Mouse (Mus musculus): ENCODE results near the gene Uimc1. TPM values are rescaled to one million over a fixed set of nuclear protein-coding genes. Genes with fewer than 3 reads are reported as not detected.
"Not testable (repeated sequence)": the region's sequence is repeated elsewhere in the genome, so short reads cannot be mapped to it uniquely, and the experiment has no call there.

The Uimc1 gene
- total and polyA plus RNA-seq, 2 experiments from 2014 or later, result 3.9 to 12.1 TPM

- H3K9ac ChIP-seq (replicated peaks; ENCODE audit: low read length), result peak overlapping the region; percentile 87
- H3K27me3 ChIP-seq (ENCODE audit: insufficient read depth, low read length), result no peaks in the 10 kb centered on the region
- ATAC-seq (no peak), DNase-seq (ENCODE audit: low spot score) (peak; percentile 18)
- no peaks in the 10 kb centered on the region for H3K36me3 ChIP-seq (ENCODE audit: insufficient read depth, low read length)
- peak overlapping the region; percentile 89 for H3K4me3 ChIP-seq (ENCODE audit: low read length)
- H3K4me2 ChIP-seq (ENCODE audit: low read depth, low read length), result peak overlapping the region; percentile 74
- H3K27ac ChIP-seq, result peak overlapping the region; percentile 86; the same call in 1 of the 2 replicates
- WGBS, result 31% methylated on average over 20 of the region's 20 CpGs
- H3K9me3 ChIP-seq (ENCODE audit: low read length), result no peaks in the 10 kb centered on the region
- H3K4me1 ChIP-seq (ENCODE audit: insufficient read depth, low read length), result no peaks in the 10 kb centered on the region
- TF ChIP-seq CTCF (IDR thresholded peaks at IDR 0.05; ENCODE audit: low read depth), result no peak
Observed at GRCm38 (mm10) chr13:55099066-55099725, 904 bp downstream of the Uimc1 start.

- not testable (repeated sequence) for H3K9ac ChIP-seq (replicated peaks; ENCODE audit: low read length); ATAC-seq; H3K36me3 ChIP-seq (ENCODE audit: insufficient read depth, low read length); H3K27ac ChIP-seq; DNase-seq (ENCODE audit: low spot score); H3K4me1 ChIP-seq (ENCODE audit: insufficient read depth, low read length); H3K9me3 ChIP-seq (ENCODE audit: low read length); H3K4me3 ChIP-seq (ENCODE audit: low read length); H3K4me2 ChIP-seq (ENCODE audit: low read depth, low read length); H3K27me3 ChIP-seq (ENCODE audit: insufficient read depth, low read length)
- WGBS, result 90% methylated on average over 3 of the region's 3 CpGs
- TF ChIP-seq CTCF (IDR thresholded peaks at IDR 0.05; ENCODE audit: low read depth), result peak; percentile 24; the same call in 1 of the 2 replicates
Observed at GRCm38 (mm10) chr13:55097841-55098240, 2.3 kb downstream of the Uimc1 start.

- no peaks in the 10 kb centered on the region for H3K4me1 ChIP-seq (ENCODE audit: insufficient read depth, low read length)
- WGBS, result 77% methylated on average over 4 of the region's 4 CpGs
- H3K4me3 ChIP-seq (ENCODE audit: low read length), result no peak overlapping the region
- DNase-seq (ENCODE audit: low spot score), result no peak
- H3K27me3 ChIP-seq (ENCODE audit: insufficient read depth, low read length), result no peaks in the 10 kb centered on the region
- no peaks in the 10 kb centered on the region for H3K9me3 ChIP-seq (ENCODE audit: low read length)
- H3K9ac ChIP-seq (replicated peaks; ENCODE audit: low read length), result no peak overlapping the region
- no peak for TF ChIP-seq CTCF (IDR thresholded peaks at IDR 0.05; ENCODE audit: low read depth)
- no peak overlapping the region for H3K27ac ChIP-seq
- H3K36me3 ChIP-seq (ENCODE audit: insufficient read depth, low read length), result no peaks in the 10 kb centered on the region
- H3K4me2 ChIP-seq (ENCODE audit: low read depth, low read length), result no peak overlapping the region
- no peak for ATAC-seq
Observed at GRCm38 (mm10) chr13:55092588-55092987, 7.5 kb downstream of the Uimc1 start.

- no peak for ATAC-seq
- 36% methylated on average over 5 of the region's 5 CpGs for WGBS
- Histone ChIP-seq H3K9me3 (ENCODE audit: low read length) (no peaks in the 10 kb centered on the region), H3K27me3 (ENCODE audit: insufficient read depth, low read length) (no peaks in the 10 kb centered on the region), H3K36me3 (ENCODE audit: insufficient read depth, low read length) (no peaks in the 10 kb centered on the region; the same call in 1 of the 2 replicates), H3K4me3 (ENCODE audit: low read length) (no peak overlapping the region), H3K9ac (replicated peaks; ENCODE audit: low read length) (no peak overlapping the region), H3K27ac (no peak overlapping the region), H3K4me1 (ENCODE audit: insufficient read depth, low read length) (no peaks in the 10 kb centered on the region), H3K4me2 (ENCODE audit: low read depth, low read length) (no peak overlapping the region)
- no peak for DNase-seq (ENCODE audit: low spot score)
- no peak for TF ChIP-seq CTCF (IDR thresholded peaks at IDR 0.05; ENCODE audit: low read depth)
Observed at GRCm38 (mm10) chr13:55075597-55075996, 24.5 kb downstream of the Uimc1 start.

- no peak overlapping the region for H3K27ac ChIP-seq
- H3K9ac ChIP-seq (replicated peaks; ENCODE audit: low read length), result no peak overlapping the region
- DNase-seq (ENCODE audit: low spot score) (peak; percentile 76), ATAC-seq (no peak)
- H3K36me3 ChIP-seq (ENCODE audit: insufficient read depth, low read length), result no peaks in the 10 kb centered on the region; the same call in 1 of the 2 replicates
- H3K4me2 ChIP-seq (ENCODE audit: low read depth, low read length), result no peak overlapping the region
- no peaks in the 10 kb centered on the region for H3K4me1 ChIP-seq (ENCODE audit: insufficient read depth, low read length)
- H3K9me3 ChIP-seq (ENCODE audit: low read length), result no peaks in the 10 kb centered on the region
- H3K27me3 ChIP-seq (ENCODE audit: insufficient read depth, low read length), result no peaks in the 10 kb centered on the region
- 2% methylated on average over 3 of the region's 3 CpGs for WGBS
- peak; percentile 68 for TF ChIP-seq CTCF (IDR thresholded peaks at IDR 0.05; ENCODE audit: low read depth)
- no peak overlapping the region for H3K4me3 ChIP-seq (ENCODE audit: low read length)
Observed at GRCm38 (mm10) chr13:55071322-55071721, 28.8 kb downstream of the Uimc1 start.

GRCm38 (mm10) chr13:55069719-55070118 lies 30.4 kb downstream of the Uimc1 start:
- no peak for DNase-seq (ENCODE audit: low spot score)
- Histone ChIP-seq H3K27ac (no peak overlapping the region), H3K27me3 (ENCODE audit: insufficient read depth, low read length) (no peaks in the 10 kb centered on the region), H3K9ac (replicated peaks; ENCODE audit: low read length) (no peak overlapping the region), H3K4me2 (ENCODE audit: low read depth, low read length) (no peak overlapping the region), H3K9me3 (ENCODE audit: low read length) (no peaks in the 10 kb centered on the region), H3K4me3 (ENCODE audit: low read length) (no peak overlapping the region), H3K36me3 (ENCODE audit: insufficient read depth, low read length) (no peaks in the 10 kb centered on the region; the same call in 1 of the 2 replicates), H3K4me1 (ENCODE audit: insufficient read depth, low read length) (no peaks in the 10 kb centered on the region)
- no peak for ATAC-seq
- TF ChIP-seq CTCF (IDR thresholded peaks at IDR 0.05; ENCODE audit: low read depth), result no peak
- WGBS, result 73% methylated on average over 7 of the region's 7 CpGs

GRCm38 (mm10) chr13:55063276-55063675 lies 36.8 kb downstream of the Uimc1 start:
- TF ChIP-seq CTCF (IDR thresholded peaks at IDR 0.05; ENCODE audit: low read depth), result no peak
- no peak overlapping the region for H3K4me3 ChIP-seq (ENCODE audit: low read length)
- WGBS, result 93% methylated on average over 2 of the region's 2 CpGs
- H3K9me3 ChIP-seq (ENCODE audit: low read length), result no peaks in the 10 kb centered on the region
- H3K9ac ChIP-seq (replicated peaks; ENCODE audit: low read length), result no peak overlapping the region
- no peak overlapping the region for H3K27ac ChIP-seq
- H3K4me1 ChIP-seq (ENCODE audit: insufficient read depth, low read length), result no peaks in the 10 kb centered on the region
- no peak for DNase-seq (ENCODE audit: low spot score)
- no peaks in the 10 kb centered on the region; the same call in 1 of the 2 replicates for H3K36me3 ChIP-seq (ENCODE audit: insufficient read depth, low read length)
- ATAC-seq, result no peak
- H3K27me3 ChIP-seq (ENCODE audit: insufficient read depth, low read length), result no peaks in the 10 kb centered on the region
- H3K4me2 ChIP-seq (ENCODE audit: low read depth, low read length), result no peak overlapping the region
